Mouse (Mus musculus) forebrain, embryonic 12.5 days (tissue): ENCODE results near the gene Tectb. TPM values are rescaled to one million over a fixed set of nuclear protein-coding genes. Genes with fewer than 3 reads are reported as not detected.
A peak's percentile ranks its signal among the peaks of the same experiment; 100 is the strongest.

ENCODE experiments used
- ATAC-seq: fragments of 200-750 bp; cut with Nextera tagmentation; 2 replicates; pipeline ENCODE4 v1.8.0; 2017; ENCODE audit warnings: moderate TSS enrichment; ENCODE audit not compliant: low FRiP score
- H3K27ac ChIP-seq: fragments of 300-500 bp; sonication (generic); 2 replicates; pipeline ENCODE4 v1.5.1; 2016; ENCODE audit warnings: mild to moderate bottlenecking
- H3K27me3 ChIP-seq: fragments of 300-500 bp; sonication (generic); 2 replicates; pipeline ENCODE4 v1.6.1; 2016; ENCODE audit warnings: mild to moderate bottlenecking
- H3K36me3 ChIP-seq: fragments of 300-500 bp; sonication (generic); replicated peaks from 2 replicates; pipeline ENCODE4 v1.6.1; 2016; ENCODE audit warnings: mild to moderate bottlenecking
- H3K4me1 ChIP-seq: fragments of 300-500 bp; sonication (generic); 2 replicates; pipeline ENCODE4 v1.6.1; 2016
- H3K4me2 ChIP-seq: fragments of 300-500 bp; sonication (generic); 2 replicates; pipeline ENCODE4 v1.6.1; 2016; ENCODE audit warnings: mild to moderate bottlenecking, moderate library complexity
- H3K4me3 ChIP-seq: fragments of 300-500 bp; sonication (generic); replicated peaks from 2 replicates; pipeline ENCODE4 v1.5.1; 2016; ENCODE audit warnings: mild to moderate bottlenecking
- H3K9ac ChIP-seq: fragments of 300-500 bp; sonication (generic); 2 replicates; pipeline ENCODE4 v1.6.1; 2016; ENCODE audit warnings: mild to moderate bottlenecking
- H3K9me3 ChIP-seq: fragments of 300-500 bp; sonication (generic); 2 replicates; pipeline ENCODE4 v1.6.1; 2016
- WGBS: fragments of 180-500 bp; shearing (Covaris S2); methylation state at CpG from one replicate; pipeline ENCODE4 v1.1.7; 2016; 5-methylcytosine and 5-hydroxymethylcytosine counted together
- polyA plus RNA-seq: library from polyadenylated mRNA; unstranded; fragments of >200 nt; fragmentation: Nextera tagmentation; extraction: Ambion mirVana; gene quantifications from 2 replicates; pipeline ENCODE4 v1.2.1, GENCODE M21; 2016

The Tectb gene
- polyA plus RNA-seq, 1 experiment from 2014 or later = 0.13 TPM

DNA sequence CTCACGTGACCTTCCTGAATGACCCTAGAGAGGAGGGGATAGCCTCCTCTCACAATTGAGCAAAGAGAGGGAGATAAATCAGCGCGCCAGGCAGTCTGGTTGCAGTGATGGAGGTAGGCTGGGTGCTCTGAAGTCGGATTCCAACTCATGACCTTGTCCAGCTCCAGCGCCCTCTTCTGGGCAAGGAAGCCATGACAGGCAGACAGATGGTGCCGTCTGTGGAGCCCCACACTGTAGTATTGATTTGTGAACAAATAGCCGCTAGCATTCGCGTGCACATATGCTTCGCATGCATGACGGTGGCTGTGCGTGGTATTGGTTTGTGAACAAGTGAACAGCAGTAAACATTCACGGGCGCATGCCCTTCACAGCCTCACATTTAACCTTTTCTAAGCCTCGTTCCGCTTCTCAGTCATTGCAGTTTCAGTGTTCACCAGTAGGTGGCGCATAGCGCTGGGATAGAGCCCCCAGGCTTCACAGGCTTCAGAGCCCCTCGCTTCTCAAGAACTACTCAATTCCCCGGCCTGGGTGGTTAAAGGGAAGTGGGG lies 37.7 kb downstream of the Tectb start:
- H3K27me3 ChIP-seq = no peaks in the 10 kb centered on the region
- H3K9me3 ChIP-seq = no peaks in the 10 kb centered on the region
- WGBS = 2% methylated on average over 20 of the region's 20 CpGs
- peak overlapping the region; percentile 40 for H3K4me3 ChIP-seq
- peaks cover 11% of the 10 kb centered on the region for H3K4me1 ChIP-seq
- H3K36me3 ChIP-seq = no peaks in the 10 kb centered on the region
- ATAC-seq = peak; percentile 77
- H3K27ac ChIP-seq = no peak overlapping the region
- peak overlapping the region; percentile 64 for H3K4me2 ChIP-seq
- peak overlapping the region; percentile 44 for H3K9ac ChIP-seq

DNA sequence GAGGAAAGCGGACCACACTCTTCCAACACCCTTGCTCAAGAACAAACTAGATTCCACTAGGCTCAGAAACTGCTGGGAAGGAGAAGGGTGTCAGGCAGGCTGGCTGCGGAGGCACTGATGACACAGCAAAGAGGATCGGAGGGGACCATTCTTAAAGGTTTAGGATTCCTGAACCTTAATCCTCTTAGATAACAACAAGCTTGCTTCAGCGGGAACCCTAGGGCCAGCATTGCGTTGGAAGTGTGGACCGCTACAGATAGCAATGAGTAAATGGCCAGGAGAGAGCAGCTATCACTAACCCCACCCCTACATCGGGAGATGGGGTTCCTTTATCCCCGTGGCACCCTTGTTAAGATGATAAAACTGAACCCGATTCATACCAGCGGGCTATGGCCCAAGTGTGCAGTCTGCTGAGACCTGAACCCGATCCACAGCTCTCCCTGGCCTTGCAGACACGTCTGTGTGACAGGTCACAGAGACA lies 38.2 kb downstream of the Tectb start:
- H3K27me3 ChIP-seq = no peaks in the 10 kb centered on the region
- H3K4me1 ChIP-seq = peaks cover 11% of the 10 kb centered on the region
- WGBS = 8% methylated on average over 12 of the region's 12 CpGs
- H3K4me3 ChIP-seq = peak overlapping the region; percentile 40
- no peak; the same call in 1 of the 2 replicates for ATAC-seq
- H3K4me2 ChIP-seq = peak overlapping the region; percentile 64
- H3K9me3 ChIP-seq = no peaks in the 10 kb centered on the region
- no peaks in the 10 kb centered on the region for H3K36me3 ChIP-seq
- H3K9ac ChIP-seq = peak overlapping the region; percentile 44
- H3K27ac ChIP-seq = no peak overlapping the region

DNA sequence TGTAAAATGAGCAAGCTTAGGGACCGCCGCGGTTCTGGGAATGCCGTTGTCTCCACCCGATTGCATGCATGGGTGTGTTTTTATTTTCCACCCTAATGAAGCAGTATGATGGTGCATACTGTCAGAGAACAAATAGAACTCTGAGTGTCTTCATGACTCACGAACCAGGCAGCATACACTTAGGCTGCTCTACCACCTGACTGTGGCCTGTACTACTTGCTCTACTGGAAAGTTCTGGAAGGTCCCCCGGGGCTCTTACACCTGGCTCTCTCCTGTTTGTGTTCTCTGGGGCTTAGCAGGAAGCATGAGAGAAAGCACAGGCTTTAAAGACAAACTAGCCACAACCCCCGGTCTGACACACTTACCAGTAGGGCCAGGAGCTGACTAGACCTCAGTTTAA lies 38.8 kb downstream of the Tectb start:
- peaks cover 11% of the 10 kb centered on the region for H3K4me1 ChIP-seq
- no peak overlapping the region for H3K4me3 ChIP-seq
- H3K27ac ChIP-seq = no peak overlapping the region
- peak overlapping the region; percentile 64 for H3K4me2 ChIP-seq
- H3K27me3 ChIP-seq = no peaks in the 10 kb centered on the region
- H3K36me3 ChIP-seq = no peaks in the 10 kb centered on the region
- WGBS = 74% methylated on average over 8 of the region's 8 CpGs
- no peak overlapping the region for H3K9ac ChIP-seq
- ATAC-seq = no peak
- H3K9me3 ChIP-seq = no peaks in the 10 kb centered on the region

DNA sequence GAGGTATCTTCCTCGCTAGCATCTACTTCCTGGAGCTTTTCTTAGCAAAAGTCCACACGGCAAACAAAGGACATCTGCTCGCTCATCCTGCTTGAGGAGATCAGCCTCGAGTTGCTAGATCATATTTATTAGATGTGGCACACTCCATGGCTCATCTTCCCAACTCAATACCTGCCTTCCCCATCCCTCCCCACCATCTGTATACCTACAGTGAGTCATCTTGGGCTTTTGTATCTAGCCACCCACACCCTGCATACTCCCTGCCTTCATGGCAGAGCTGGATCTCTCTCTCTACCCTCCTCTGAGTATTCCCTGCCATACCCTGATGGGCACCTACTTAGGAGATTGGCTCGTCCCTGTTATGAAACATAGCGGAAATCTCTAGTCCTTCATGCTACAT lies 40.7 kb downstream of the Tectb start:
- 82% methylated on average over 6 of the region's 6 CpGs for WGBS

DNA sequence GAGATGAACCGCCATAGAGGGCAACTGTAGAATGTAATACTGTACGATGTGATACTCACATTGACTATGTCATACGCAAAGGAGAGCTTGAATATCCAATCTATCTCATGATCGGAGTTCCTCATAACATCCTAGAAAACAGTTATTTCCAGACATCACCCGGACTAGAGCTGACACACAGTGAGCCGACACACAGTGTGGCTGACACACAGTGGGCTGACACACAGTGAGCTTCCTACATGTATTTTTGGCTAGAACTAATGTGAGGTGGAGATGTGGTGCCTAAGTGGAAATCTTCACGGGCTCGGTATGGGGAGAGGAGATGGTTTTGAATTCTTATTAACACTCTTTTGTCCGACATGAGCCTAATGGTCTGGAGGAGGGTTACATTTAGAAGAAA lies 41.7 kb downstream of the Tectb start:
- no peak for ATAC-seq
- H3K27me3 ChIP-seq = no peaks in the 10 kb centered on the region
- 92% methylated on average over 9 of the region's 9 CpGs for WGBS
- no peaks in the 10 kb centered on the region for H3K36me3 ChIP-seq
- no peak overlapping the region for H3K4me2 ChIP-seq
- H3K9me3 ChIP-seq = no peaks in the 10 kb centered on the region
- H3K27ac ChIP-seq = no peak overlapping the region
- H3K4me1 ChIP-seq = peaks cover 11% of the 10 kb centered on the region
- H3K4me3 ChIP-seq = no peak overlapping the region
- no peak overlapping the region for H3K9ac ChIP-seq

More for the DNA sequence above, 40.7 kb downstream of the Tectb start:
- no peak overlapping the region for H3K4me2 ChIP-seq
- no peaks in the 10 kb centered on the region for H3K9me3 ChIP-seq
- no peak for ATAC-seq
- H3K27ac ChIP-seq = no peak overlapping the region
- H3K4me3 ChIP-seq = no peak overlapping the region
- H3K4me1 ChIP-seq = peaks cover 11% of the 10 kb centered on the region
- no peaks in the 10 kb centered on the region for H3K27me3 ChIP-seq
- no peak overlapping the region for H3K9ac ChIP-seq
- H3K36me3 ChIP-seq = no peaks in the 10 kb centered on the region

DNA sequence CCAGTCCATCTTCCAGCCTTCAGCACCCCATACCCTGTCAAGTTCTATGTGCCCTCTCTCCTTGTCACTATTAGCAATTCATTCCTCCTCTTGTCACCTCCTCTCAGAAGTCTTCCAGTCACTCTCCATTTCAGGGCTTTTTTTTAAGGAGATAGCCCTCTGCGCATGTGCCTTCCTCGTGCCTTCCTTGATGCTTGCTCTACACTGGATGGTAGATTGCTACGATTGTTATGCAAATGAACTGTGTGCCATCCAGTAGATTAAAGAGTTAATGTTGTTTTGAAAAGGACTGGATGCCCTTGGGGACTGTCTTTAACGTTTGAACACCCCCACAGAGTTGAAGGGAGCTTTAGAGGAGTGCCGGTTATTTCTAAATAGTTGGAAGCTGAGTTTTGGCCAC lies 46.1 kb downstream of the Tectb start:
- H3K4me1 ChIP-seq = no peaks in the 10 kb centered on the region
- 60% methylated on average over 5 of the region's 5 CpGs for WGBS
- H3K36me3 ChIP-seq = no peaks in the 10 kb centered on the region
- ATAC-seq = no peak
- H3K9ac ChIP-seq = no peak overlapping the region
- H3K9me3 ChIP-seq = no peaks in the 10 kb centered on the region
- H3K4me2 ChIP-seq = no peak overlapping the region
- no peaks in the 10 kb centered on the region for H3K27me3 ChIP-seq
- no peak overlapping the region for H3K4me3 ChIP-seq
- no peak overlapping the region for H3K27ac ChIP-seq

DNA sequence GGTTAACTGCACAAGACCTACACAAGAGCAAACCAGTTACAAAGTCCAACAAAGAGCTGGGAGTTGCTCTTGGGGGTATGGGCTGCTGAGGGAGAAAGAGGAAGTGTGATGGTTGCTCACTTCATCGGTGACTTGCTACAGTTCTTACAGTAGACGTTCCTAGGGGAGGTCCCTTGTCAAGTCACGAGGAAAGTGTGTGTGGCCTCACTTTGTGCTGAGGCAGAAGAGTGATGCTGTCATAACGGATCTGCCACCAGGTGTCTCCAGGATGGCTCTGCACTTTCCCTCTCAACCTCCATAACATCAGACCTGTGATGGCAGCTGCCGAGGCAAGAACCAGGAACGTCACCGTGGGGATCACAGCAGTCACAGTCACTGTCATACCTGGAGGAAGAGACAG lies 46.6 kb downstream of the Tectb start:
- Histone ChIP-seq H3K27ac (no peak overlapping the region), H3K4me2 (no peak overlapping the region), H3K4me1 (no peaks in the 10 kb centered on the region), H3K9ac (no peak overlapping the region), H3K4me3 (no peak overlapping the region), H3K27me3 (no peaks in the 10 kb centered on the region), H3K36me3 (no peaks in the 10 kb centered on the region), H3K9me3 (no peaks in the 10 kb centered on the region)
- WGBS = 93% methylated on average over 7 of the region's 7 CpGs
- ATAC-seq = no peak

DNA sequence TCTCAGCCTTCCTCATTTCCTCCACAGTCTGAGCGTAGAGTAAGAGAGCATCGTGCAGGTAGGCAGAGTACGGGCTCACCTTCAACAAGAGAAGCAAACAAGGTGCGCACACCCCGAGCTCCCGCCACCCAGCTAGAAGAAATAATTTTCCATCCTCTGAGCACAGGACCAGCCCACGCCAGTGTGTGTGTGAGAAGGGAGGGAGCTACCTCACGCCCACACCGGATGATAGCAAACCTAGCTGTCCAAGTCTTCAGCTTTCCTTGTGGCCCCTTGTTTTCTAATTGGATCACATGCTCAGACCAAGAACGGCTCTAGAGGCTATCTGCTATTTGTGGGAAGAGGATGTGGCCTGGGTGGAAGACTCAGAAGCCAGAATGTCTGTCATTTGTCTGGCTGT lies 50.5 kb downstream of the Tectb start:
- Histone ChIP-seq H3K9me3 (no peaks in the 10 kb centered on the region), H3K36me3 (no peaks in the 10 kb centered on the region), H3K27ac (no peak overlapping the region), H3K9ac (no peak overlapping the region), H3K4me2 (no peak overlapping the region), H3K4me3 (no peak overlapping the region), H3K4me1 (no peaks in the 10 kb centered on the region), H3K27me3 (no peaks in the 10 kb centered on the region)
- ATAC-seq = no peak
- WGBS = 79% methylated on average over 10 of the region's 10 CpGs

DNA sequence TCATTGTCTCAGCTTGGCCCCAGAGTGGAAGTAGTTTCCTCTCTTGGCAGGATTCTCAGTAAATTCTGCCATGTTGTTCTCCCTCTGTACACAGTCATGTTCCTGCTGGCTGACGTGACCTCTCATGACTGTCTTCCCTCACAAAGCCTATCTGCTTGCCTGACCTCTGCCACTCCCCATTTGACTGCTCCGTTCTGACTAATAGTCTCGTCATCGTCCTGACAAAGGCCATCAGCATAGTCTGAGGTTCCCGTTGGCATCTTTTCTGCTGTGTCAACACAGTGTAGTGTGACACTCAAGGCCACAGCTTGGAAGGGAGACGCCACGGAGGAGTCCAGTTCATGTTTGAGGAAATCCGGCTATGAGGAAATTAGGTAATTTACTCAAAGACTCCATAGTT lies 51.6 kb downstream of the Tectb start:
- no peak overlapping the region for H3K4me2 ChIP-seq
- H3K9ac ChIP-seq = no peak overlapping the region
- ATAC-seq = no peak
- 78% methylated on average over 8 of the region's 8 CpGs for WGBS
- no peaks in the 10 kb centered on the region for H3K27me3 ChIP-seq
- H3K9me3 ChIP-seq = no peaks in the 10 kb centered on the region
- H3K4me3 ChIP-seq = no peak overlapping the region
- H3K27ac ChIP-seq = no peak overlapping the region
- no peaks in the 10 kb centered on the region for H3K36me3 ChIP-seq
- no peaks in the 10 kb centered on the region for H3K4me1 ChIP-seq

DNA sequence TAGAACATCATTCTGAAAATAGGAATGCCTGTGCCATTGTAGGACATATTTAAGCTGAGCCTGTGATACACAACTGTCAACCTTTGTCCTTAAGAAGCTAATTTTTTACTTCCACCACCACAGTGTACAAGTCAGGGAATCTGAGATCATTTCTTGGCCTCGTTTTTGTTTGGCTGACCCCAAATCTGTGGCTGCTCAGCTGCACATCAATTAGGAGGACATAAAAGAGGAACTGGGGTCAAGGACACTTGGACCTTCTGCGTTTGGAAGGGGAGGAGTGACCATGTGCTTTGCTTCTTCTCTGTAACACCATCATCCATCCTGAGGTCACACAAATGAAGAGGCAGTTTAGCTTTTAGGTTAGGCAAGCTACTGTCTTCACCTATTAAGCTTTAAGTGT lies 55.5 kb downstream of the Tectb start:
- no peaks in the 10 kb centered on the region for H3K4me1 ChIP-seq
- no peak for ATAC-seq
- no peak overlapping the region for H3K27ac ChIP-seq
- H3K9me3 ChIP-seq = no peaks in the 10 kb centered on the region
- 51% methylated on average over 2 of the region's 2 CpGs for WGBS
- no peaks in the 10 kb centered on the region for H3K36me3 ChIP-seq
- H3K4me3 ChIP-seq = no peak overlapping the region
- no peaks in the 10 kb centered on the region for H3K27me3 ChIP-seq
- no peak overlapping the region for H3K4me2 ChIP-seq
- no peak overlapping the region for H3K9ac ChIP-seq

DNA sequence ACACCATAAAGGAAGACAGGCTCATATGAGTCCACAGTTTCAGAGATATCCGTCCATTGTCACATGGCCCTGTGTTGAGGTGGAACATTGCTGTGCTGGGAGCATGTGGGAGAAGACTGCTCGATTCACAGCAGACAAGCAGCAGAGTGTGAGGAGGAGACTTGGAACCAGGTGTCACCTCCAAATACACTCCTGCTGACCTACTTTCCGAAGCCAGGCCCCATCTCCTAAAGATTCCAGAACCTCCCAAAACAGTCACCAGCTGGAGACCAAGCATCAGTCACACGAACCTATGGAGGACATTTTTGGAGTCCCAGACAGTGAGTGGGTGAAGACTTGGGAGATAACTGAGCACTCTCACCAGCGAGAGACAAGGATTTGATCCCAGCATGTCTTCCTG lies 56.0 kb downstream of the Tectb start:
- WGBS = 84% methylated on average over 5 of the region's 5 CpGs
- ATAC-seq = no peak
- Histone ChIP-seq H3K27ac (no peak overlapping the region), H3K9me3 (no peaks in the 10 kb centered on the region), H3K27me3 (no peaks in the 10 kb centered on the region), H3K4me2 (no peak overlapping the region), H3K4me3 (no peak overlapping the region), H3K4me1 (no peaks in the 10 kb centered on the region), H3K36me3 (no peaks in the 10 kb centered on the region), H3K9ac (no peak overlapping the region)

DNA sequence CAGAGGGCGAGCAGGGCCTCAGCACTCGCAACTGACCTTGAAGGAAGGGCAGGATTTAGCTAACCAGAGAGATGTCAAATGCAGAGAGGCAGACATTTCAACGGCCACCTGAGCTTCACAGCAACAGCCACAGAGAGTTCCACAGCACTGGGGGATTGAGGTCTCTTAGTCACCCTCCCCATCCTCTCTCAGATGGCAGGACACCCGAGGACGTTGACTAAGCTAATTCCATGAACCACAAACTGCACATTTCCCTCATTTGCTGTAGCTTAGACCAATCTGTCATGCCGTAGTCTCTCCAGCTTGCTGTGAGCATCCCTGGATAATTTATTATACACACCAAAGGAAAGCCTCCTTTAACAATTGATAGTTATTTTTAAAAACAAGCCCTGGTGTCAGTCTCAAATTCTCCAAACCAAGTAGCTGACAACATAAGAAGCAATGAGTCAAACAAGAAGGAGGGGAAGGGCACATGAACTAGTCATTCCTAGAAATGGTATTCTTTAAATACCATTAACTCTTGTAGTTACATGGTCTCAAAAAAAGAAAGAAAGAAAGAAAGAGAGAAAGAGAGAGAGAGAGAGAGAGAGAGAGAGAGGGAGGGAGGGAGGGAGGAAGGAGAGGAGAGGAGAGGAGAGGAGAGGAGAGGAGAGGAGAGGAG lies 59.4 kb downstream of the Tectb start:
- ATAC-seq = no peak
- no peaks in the 10 kb centered on the region for H3K36me3 ChIP-seq
- WGBS = 87% methylated on average over 6 of the region's 6 CpGs
- no peak overlapping the region for H3K4me2 ChIP-seq
- no peak overlapping the region for H3K4me3 ChIP-seq
- no peak overlapping the region for H3K9ac ChIP-seq
- H3K9me3 ChIP-seq = no peaks in the 10 kb centered on the region
- H3K4me1 ChIP-seq = 0 out of 2 replicates have a peak, but pooled peaks cover 3% of the 10 kb centered on the region
- H3K27ac ChIP-seq = no peak overlapping the region
- H3K27me3 ChIP-seq = no peaks in the 10 kb centered on the region

DNA sequence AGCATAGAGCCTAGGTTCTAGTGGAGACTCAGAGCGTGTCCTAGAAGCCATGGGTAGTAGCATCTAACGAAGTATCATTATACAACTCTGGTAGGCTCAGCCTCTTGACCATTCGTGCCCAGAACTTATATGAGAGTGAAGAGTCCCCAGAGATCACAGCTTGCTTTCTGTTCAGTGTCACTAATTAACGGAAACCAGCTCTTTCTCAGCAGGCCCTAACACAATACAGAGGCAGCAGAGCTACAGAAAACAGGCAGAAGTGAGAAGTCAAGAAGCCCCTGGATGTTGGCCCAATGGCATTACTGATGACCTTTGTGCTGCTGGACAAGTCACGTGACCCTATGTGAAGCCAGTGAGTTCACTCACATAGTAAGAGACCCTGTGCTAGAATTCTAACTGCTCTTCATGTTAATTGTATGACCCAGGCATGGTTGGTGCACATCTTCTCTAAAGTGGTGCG lies 60.7 kb downstream of the Tectb start, which contains the start of gene Gucy2g:
Gucy2g (minus strand) TSS at position 51 of the 460 bp plus-strand sequence.
- Histone ChIP-seq H3K4me1 (0 out of 2 replicates have a peak, but pooled peaks cover 4% of the 10 kb centered on the region), H3K9me3 (no peaks in the 10 kb centered on the region), H3K9ac (no peak within 1 kb of the TSS), H3K36me3 (no peaks in the 10 kb centered on the region), H3K4me2 (no peak within 1 kb of the TSS), H3K27me3 (no peaks in the 10 kb centered on the region), H3K27ac (no peak within 1 kb of the TSS), H3K4me3 (no peak within 1 kb of the TSS)
- no peak for ATAC-seq
- WGBS = 70% methylated on average over 6 of the region's 6 CpGs
